Mouse (Mus musculus) E14TG2a.4 (cell line): ENCODE measurements around the gene Cd68.

ENCODE experiments used
- CTCF ChIP-seq: conservative IDR thresholded peaks from 2 replicates; pipeline ENCODE4 v1.5.1; 2014; ENCODE audit warnings: low read length
- NANOG ChIP-seq: IDR thresholded peaks from 2 replicates; pipeline ENCODE4 v1.6.1; 2014; ENCODE audit warnings: borderline replicate concordance, low read length, mixed read lengths
- POU5F1 ChIP-seq: IDR thresholded peaks from 2 replicates; pipeline ENCODE4 v1.6.1; 2014; ENCODE audit warnings: low read length, borderline replicate concordance

DNA sequence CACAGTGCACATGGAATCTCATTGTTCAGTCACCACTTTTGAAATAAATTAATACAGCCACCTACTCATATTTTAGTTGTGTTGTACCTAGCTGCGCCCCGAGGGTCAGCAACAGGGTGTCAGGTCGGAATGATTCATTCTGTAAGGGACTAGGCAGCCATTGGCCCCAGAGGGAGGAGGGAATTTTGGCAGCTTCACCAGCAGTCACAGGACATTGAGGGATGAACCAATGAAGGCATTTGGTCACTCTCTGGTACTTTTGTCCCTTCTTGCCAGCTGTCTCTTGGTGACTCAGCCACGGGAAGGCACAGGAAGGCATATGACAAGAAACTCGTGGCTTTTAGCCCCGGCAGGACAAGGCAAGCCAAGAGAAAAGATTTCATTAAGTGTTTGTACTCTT lies 2.2 kb downstream of the Cd68 start:
- TF ChIP-seq CTCF = no peak
- no peak for TF ChIP-seq POU5F1
- TF ChIP-seq NANOG = no peak
